Mouse (Mus musculus) liver, embryonic 11.5 days (tissue): Measurements from ENCODE around the gene F830045P16Rik. TPM values are rescaled to one million over a fixed set of nuclear protein-coding genes. Genes with fewer than 3 reads are reported as not detected.
"Not testable (repeated sequence)": the region's sequence is repeated elsewhere in the genome, so short reads cannot be mapped to it uniquely, and the experiment has no call there.

Experiments
- ATAC-seq: fragments of 200-750 bp; cut with Nextera tagmentation; replicated peaks from 2 replicates; pipeline ENCODE4 v1.8.0; 2017; ENCODE audit warnings: moderate number of reproducible peaks, mild to moderate bottlenecking, moderate TSS enrichment, moderate library complexity; ENCODE audit not compliant: low FRiP score
- DNase-seq: peaks from one replicate; pipeline ENCODE4 v3.0.0-alpha.2; 2017; ENCODE audit warnings: low spot score
- H3K27ac ChIP-seq: fragments of 300-500 bp; sonication (generic); 2 replicates; pipeline ENCODE4 v1.5.1; 2014; ENCODE audit warnings: mild to moderate bottlenecking, low read depth, low read length, control low read depth
- H3K27me3 ChIP-seq: fragments of 300-500 bp; sonication (generic); replicated peaks from 2 replicates; pipeline ENCODE4 v1.6.1; 2014; ENCODE audit warnings: low read length, mixed read lengths; ENCODE audit not compliant: control insufficient read depth, insufficient read depth
- H3K36me3 ChIP-seq: fragments of 300-500 bp; sonication (generic); 2 replicates; pipeline ENCODE4 v1.6.1; 2014; ENCODE audit warnings: mild to moderate bottlenecking, low read length, moderate library complexity, mixed read lengths; ENCODE audit not compliant: control insufficient read depth, insufficient read depth
- H3K4me1 ChIP-seq: fragments of 300-500 bp; sonication (generic); replicated peaks from 2 replicates; pipeline ENCODE4 v1.6.1; 2014; ENCODE audit warnings: low read length, mixed read lengths; ENCODE audit not compliant: control insufficient read depth, insufficient read depth
- H3K4me2 ChIP-seq: fragments of 300-500 bp; sonication (generic); 2 replicates; pipeline ENCODE4 v1.6.1; 2014; ENCODE audit warnings: mild to moderate bottlenecking, control low read depth, moderate library complexity
- H3K4me3 ChIP-seq: fragments of 300-500 bp; sonication (generic); 2 replicates; pipeline ENCODE4 v1.5.1; 2014; ENCODE audit warnings: low read depth, low read length, control low read depth
- H3K9ac ChIP-seq: fragments of 300-500 bp; sonication (generic); 2 replicates; pipeline ENCODE4 v1.6.1; 2014; ENCODE audit warnings: low read depth, low read length, control low read depth
- H3K9me3 ChIP-seq: fragments of 300-500 bp; sonication (generic); 2 replicates; pipeline ENCODE4 v1.6.1; 2016; ENCODE audit warnings: low read length, inconsistent platforms, mixed read lengths; ENCODE audit not compliant: control insufficient read depth
- WGBS: fragments of 180-500 bp; shearing (Covaris S2); extraction: QIAGEN DNeasy Blood & Tissue Kit; methylation state at CpG from one replicate; pipeline ENCODE4 v1.1.7; 2014; 5-methylcytosine and 5-hydroxymethylcytosine counted together
- polyA plus RNA-seq: library from polyadenylated mRNA; unstranded; fragments of >200 nt; fragmentation: Nextera tagmentation; extraction: Ambion mirVana; gene quantifications from 2 replicates; pipeline ENCODE4 v1.2.1, GENCODE M21; 2014

The F830045P16Rik gene
- polyA plus RNA-seq, 1 experiment from 2014 or later: not detected

- no peaks in the 10 kb centered on the region for H3K4me1 ChIP-seq
- H3K4me3 ChIP-seq: no peak overlapping the region
- ATAC-seq (no peak), DNase-seq (no peak)
- WGBS: 41% methylated on average over 3 of the region's 3 CpGs
- H3K27ac ChIP-seq: no peak overlapping the region; the same call in 1 of the 2 replicates
- H3K4me2 ChIP-seq: no peak overlapping the region
- no peak overlapping the region for H3K9ac ChIP-seq
- H3K9me3 ChIP-seq: no peaks in the 10 kb centered on the region
- H3K27me3 ChIP-seq: no peaks in the 10 kb centered on the region
- no peaks in the 10 kb centered on the region for H3K36me3 ChIP-seq
Observed at GRCm38 (mm10) chr2:129489496-129490285, 46.7 kb downstream of the F830045P16Rik start.

DNA sequence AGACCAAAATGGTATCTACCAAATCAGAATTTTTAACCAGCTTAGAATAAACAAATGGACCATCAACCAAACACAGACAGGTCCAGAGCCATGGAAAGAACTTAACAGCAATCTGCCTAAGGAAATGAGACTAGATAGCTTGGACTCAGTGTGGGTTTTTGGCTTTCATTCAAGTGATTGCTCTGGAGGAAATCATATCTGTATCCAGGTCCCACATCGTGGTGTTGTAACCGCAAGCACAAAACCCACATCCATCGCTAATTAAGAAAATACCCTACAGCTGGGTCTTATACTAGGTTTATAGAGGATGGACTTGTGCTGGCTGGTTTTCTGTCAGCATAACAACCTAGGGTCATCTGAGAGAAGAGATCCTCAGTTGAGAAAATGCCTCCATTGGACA, 53.3 kb downstream of the F830045P16Rik start:
- Histone ChIP-seq H3K4me1 (no peaks in the 10 kb centered on the region), H3K9me3 (no peaks in the 10 kb centered on the region), H3K4me3 (no peak overlapping the region), H3K36me3 (no peaks in the 10 kb centered on the region), H3K27me3 (no peaks in the 10 kb centered on the region), H3K27ac (no peak overlapping the region), H3K9ac (no peak overlapping the region), H3K4me2 (no peak overlapping the region)
- 61% methylated on average over 3 of the region's 3 CpGs for WGBS
- ATAC-seq: no peak
- DNase-seq: no peak

DNA sequence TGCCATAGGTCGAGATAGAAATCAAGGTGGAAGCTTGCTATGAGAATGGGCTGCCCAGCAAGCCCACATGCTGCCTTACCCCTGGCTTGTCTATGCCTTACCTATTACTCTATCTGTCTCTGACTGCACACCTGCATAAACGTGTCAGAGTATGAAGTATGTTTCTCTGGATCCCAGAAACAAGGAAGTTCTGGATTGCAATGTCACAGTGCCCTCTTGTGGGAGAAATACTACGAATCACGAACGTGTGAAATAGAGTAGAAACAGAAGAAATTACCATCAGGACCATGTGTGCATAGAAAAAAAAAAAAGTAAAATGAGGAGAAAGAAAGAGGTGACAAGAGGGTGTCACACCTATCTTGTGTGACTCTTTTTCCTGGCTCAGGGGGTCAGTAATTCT, 64.5 kb downstream of the F830045P16Rik start:
- 23% methylated on average over 5 of the region's 5 CpGs for WGBS
- Histone ChIP-seq H3K27ac (no peak overlapping the region), H3K27me3 (no peaks in the 10 kb centered on the region), H3K4me2 (no peak overlapping the region), H3K9me3 (no peaks in the 10 kb centered on the region), H3K4me1 (no peaks in the 10 kb centered on the region), H3K4me3 (no peak overlapping the region), H3K9ac (no peak overlapping the region), H3K36me3 (no peaks in the 10 kb centered on the region)
- DNase-seq (no peak), ATAC-seq (no peak)

- no peaks in the 10 kb centered on the region for H3K36me3 ChIP-seq
- DNase-seq (no peak), ATAC-seq (peak; percentile 41; the same call in 1 of the 2 replicates)
- H3K4me3 ChIP-seq: no peak overlapping the region
- no peak overlapping the region for H3K4me2 ChIP-seq
- H3K27ac ChIP-seq: no peak overlapping the region
- no peaks in the 10 kb centered on the region for H3K4me1 ChIP-seq
- H3K27me3 ChIP-seq: no peaks in the 10 kb centered on the region
- 54% methylated on average over 2 of the region's 2 CpGs for WGBS
- no peak overlapping the region for H3K9ac ChIP-seq
- no peaks in the 10 kb centered on the region for H3K9me3 ChIP-seq
Observed at GRCm38 (mm10) chr2:129470839-129471238, 65.6 kb downstream of the F830045P16Rik start.

DNA sequence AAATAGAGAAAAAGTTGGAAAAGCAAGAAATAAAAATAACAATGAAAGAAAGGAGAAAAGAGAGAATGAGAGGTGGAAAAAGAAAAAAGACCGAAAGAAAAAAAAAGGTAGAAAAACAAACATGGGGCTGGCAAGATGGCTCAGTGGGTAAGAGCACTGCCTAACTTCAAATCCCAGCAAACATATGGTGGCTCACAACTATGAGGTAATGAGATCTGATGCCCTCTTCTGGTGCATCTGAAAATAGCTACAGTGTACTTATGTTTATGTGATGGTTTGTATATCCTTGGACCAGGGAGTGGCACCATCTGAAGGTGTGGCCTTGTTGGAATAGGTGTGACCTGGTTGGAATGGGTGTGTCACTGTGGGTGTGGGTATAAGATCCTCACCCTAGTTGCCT, 97.6 kb downstream of the F830045P16Rik start:
- H3K27me3 ChIP-seq, H3K4me3 ChIP-seq, H3K4me1 ChIP-seq, DNase-seq, H3K4me2 ChIP-seq, H3K27ac ChIP-seq, H3K9me3 ChIP-seq, H3K9ac ChIP-seq, H3K36me3 ChIP-seq, ATAC-seq: not testable (repeated sequence)
- 76% methylated on average over 1 of the region's 1 CpGs for WGBS

GRCm38 (mm10) chr2:129435154-129435553, 101.2 kb downstream of the F830045P16Rik start:
- DNase-seq: no peak
- H3K36me3 ChIP-seq: no peaks in the 10 kb centered on the region
- no peaks in the 10 kb centered on the region for H3K9me3 ChIP-seq
- H3K27ac ChIP-seq: no peak overlapping the region
- H3K27me3 ChIP-seq: no peaks in the 10 kb centered on the region
- H3K4me2 ChIP-seq: no peak overlapping the region
- 39% methylated on average over 1 of the region's 1 CpGs for WGBS
- no peaks in the 10 kb centered on the region for H3K4me1 ChIP-seq
- no peak for ATAC-seq
- H3K9ac ChIP-seq: no peak overlapping the region
- no peak overlapping the region for H3K4me3 ChIP-seq

GRCm38 (mm10) chr2:129423741-129424140, 112.7 kb downstream of the F830045P16Rik start:
- WGBS: 73% methylated on average over 3 of the region's 3 CpGs
- ATAC-seq (no peak), DNase-seq (no peak)

DNA sequence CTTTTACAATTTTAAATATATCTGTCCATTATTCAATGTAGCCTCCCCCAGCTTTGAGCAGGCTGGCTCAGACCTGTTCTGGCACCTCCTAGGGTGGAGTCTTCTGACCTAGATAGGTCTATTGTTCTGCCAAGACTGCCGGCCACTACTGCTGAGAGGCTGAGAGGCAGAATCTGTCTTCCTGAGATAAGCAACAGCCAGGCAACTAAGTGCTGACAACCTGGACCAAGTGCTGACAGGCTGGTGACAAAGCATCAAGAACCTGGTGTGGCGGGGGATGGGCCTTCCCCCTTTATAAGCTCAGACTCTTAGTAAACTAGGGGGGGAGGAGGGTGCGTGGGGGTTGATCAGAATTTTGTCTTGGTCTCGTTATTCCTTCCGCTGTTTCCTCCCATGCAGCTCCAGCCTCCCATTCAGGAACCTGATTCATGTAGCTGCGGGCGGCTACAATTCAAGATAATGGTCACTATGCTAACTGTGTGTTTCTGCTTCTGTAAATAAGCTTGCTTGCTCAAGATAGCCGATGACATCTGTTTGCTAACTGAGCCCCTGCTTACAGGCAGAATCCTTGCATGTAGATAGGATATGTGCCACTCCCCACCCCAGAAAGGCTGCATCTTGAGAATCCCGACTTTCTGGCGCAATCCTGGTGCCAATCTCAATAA, 115.4 kb downstream of the F830045P16Rik start:
- no peaks in the 10 kb centered on the region for H3K36me3 ChIP-seq
- no peak overlapping the region for H3K9ac ChIP-seq
- DNase-seq (no peak), ATAC-seq (peak; percentile 87)
- H3K27me3 ChIP-seq: no peaks in the 10 kb centered on the region
- H3K9me3 ChIP-seq: peaks cover 2% of the 10 kb centered on the region; the same call in 1 of the 2 replicates
- no peak overlapping the region for H3K4me3 ChIP-seq
- no peak overlapping the region for H3K27ac ChIP-seq
- WGBS: 46% methylated on average over 10 of the region's 10 CpGs
- no peak overlapping the region for H3K4me2 ChIP-seq
- H3K4me1 ChIP-seq: no peaks in the 10 kb centered on the region

More at GRCm38 (mm10) chr2:129423741-129424140, 112.7 kb downstream of the F830045P16Rik start:
- Histone ChIP-seq H3K9ac (no peak overlapping the region), H3K9me3 (peaks cover 2% of the 10 kb centered on the region; the same call in 1 of the 2 replicates), H3K4me2 (no peak overlapping the region), H3K4me1 (no peaks in the 10 kb centered on the region), H3K36me3 (no peaks in the 10 kb centered on the region), H3K27me3 (no peaks in the 10 kb centered on the region), H3K27ac (no peak overlapping the region), H3K4me3 (no peak overlapping the region)
